Mouse (Mus musculus): Measurements from ENCODE around the gene Gpr84.

GRCm38 (mm10) chr15:103318201-103318816 is 7.9 kb upstream of the Gpr84 start:
- TF ChIP-seq MYOG (IDR thresholded peaks at IDR 0.05; ENCODE audit: control insufficient read depth in 1 of 3, insufficient read depth in 1 of 3, insufficient read length in 2 of 3, low read depth in 2 of 3) (peak in 2 of 3 experiments; percentile 42 to 54), POLR2AphosphoS2 (IDR thresholded peaks at IDR 0.05; ENCODE audit: insufficient read length, low read depth) (no peak), POLR2A (IDR thresholded peaks at IDR 0.05; ENCODE audit: insufficient read length, low read depth) (no peak), TCF12 (IDR thresholded peaks at IDR 0.05; ENCODE audit: insufficient read depth, poor library complexity, severe bottlenecking) (peak; percentile 53), E2F4 (IDR thresholded peaks at IDR 0.05; ENCODE audit: insufficient read depth) (no peak)
